Mouse (Mus musculus) heart, embryonic 10.5 days (tissue): ENCODE results near the gene Pcsk5. TPM values are rescaled to one million over a fixed set of nuclear protein-coding genes. Genes with fewer than 3 reads are reported as not detected.
"Not testable (repeated sequence)": the region's sequence is repeated elsewhere in the genome, so short reads cannot be mapped to it uniquely, and the experiment has no call there.

Source experiments
- DNase-seq: peaks from one replicate; pipeline ENCODE4 v3.0.0-alpha.2; 2017; ENCODE audit warnings: low spot score
- H3K27ac ChIP-seq: fragments of 300-500 bp; sonication (generic); 2 replicates; pipeline ENCODE4 v1.5.1; 2016; ENCODE audit warnings: mild to moderate bottlenecking
- H3K27me3 ChIP-seq: fragments of 300-500 bp; sonication (generic); 2 replicates; pipeline ENCODE4 v1.6.1; 2016; ENCODE audit warnings: mild to moderate bottlenecking; ENCODE audit not compliant: poor library complexity, insufficient read depth, severe bottlenecking
- H3K36me3 ChIP-seq: fragments of 300-500 bp; sonication (generic); 2 replicates; pipeline ENCODE4 v1.6.1; 2016; ENCODE audit warnings: mild to moderate bottlenecking, moderate library complexity
- H3K4me1 ChIP-seq: fragments of 300-500 bp; sonication (generic); 2 replicates; pipeline ENCODE4 v1.6.1; 2016; ENCODE audit warnings: mild to moderate bottlenecking
- H3K4me3 ChIP-seq: fragments of 300-500 bp; sonication (generic); 2 replicates; pipeline ENCODE4 v1.5.1; 2016; ENCODE audit warnings: mild to moderate bottlenecking, moderate library complexity
- H3K9me3 ChIP-seq: fragments of 300-500 bp; sonication (generic); 2 replicates; pipeline ENCODE4 v1.6.1; 2016; ENCODE audit warnings: mild to moderate bottlenecking, moderate library complexity
- WGBS: fragments of 180-500 bp; shearing (Covaris S2); methylation state at CpG from one replicate; pipeline ENCODE4 v1.1.7; 2016; 5-methylcytosine and 5-hydroxymethylcytosine counted together
- polyA plus RNA-seq: library from polyadenylated mRNA; unstranded; fragments of >200 nt; fragmentation: Nextera tagmentation; extraction: Ambion mirVana; gene quantifications from 2 replicates; pipeline ENCODE4 v1.2.1, GENCODE M21; 2016

Gene Pcsk5
- polyA plus RNA-seq, 1 experiment from 2014 or later, result 21.5 TPM

DNA sequence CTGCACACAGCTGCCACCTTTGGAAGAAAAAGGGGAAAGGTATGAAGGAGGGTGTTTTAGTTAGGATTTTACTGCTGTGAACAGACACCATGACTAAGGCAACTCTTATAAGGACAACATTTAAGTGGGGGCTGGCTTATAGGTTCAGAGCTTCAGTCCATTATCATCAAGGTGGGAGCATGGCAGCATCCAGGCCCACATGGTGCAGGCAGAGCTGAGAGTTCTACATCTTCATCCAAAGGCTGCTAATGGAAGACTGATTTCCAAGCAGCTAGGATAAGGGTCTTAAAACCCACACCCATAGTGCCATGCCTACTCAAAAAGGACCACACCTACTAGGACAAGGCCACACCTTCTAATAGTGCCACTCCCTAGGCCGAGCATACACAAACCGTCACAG lies 364.3 kb downstream of the Pcsk5 start:
- H3K4me1 ChIP-seq, H3K9me3 ChIP-seq, H3K27ac ChIP-seq, H3K27me3 ChIP-seq, H3K4me3 ChIP-seq, DNase-seq, H3K36me3 ChIP-seq: not testable (repeated sequence)
- 95% methylated on average over 2 of the region's 2 CpGs for WGBS

DNA sequence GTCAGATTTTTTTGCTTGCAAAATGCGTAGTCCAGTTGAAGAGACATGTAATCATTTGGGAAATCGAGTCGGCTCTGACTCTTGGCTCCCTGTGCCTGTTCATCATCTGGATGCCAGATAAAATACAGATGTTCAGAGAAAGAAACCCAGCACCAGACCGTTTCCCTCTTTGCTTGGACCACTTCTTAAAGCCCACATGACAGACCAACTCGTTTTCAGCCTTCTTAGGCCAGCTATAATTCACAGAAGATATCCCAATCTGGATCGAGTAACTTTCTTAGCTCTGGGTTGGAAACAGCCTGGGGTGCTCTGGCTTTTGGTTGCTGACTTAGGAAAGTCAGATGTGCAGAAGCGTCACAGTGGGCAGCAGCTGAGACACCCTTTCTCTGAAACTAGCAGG lies 365.6 kb downstream of the Pcsk5 start:
- H3K4me3 ChIP-seq, result no peak overlapping the region
- no peak for DNase-seq
- no peaks in the 10 kb centered on the region for H3K27me3 ChIP-seq
- no peak overlapping the region for H3K27ac ChIP-seq
- H3K4me1 ChIP-seq, result no peaks in the 10 kb centered on the region
- no peaks in the 10 kb centered on the region for H3K9me3 ChIP-seq
- no peaks in the 10 kb centered on the region for H3K36me3 ChIP-seq
- WGBS, result 78% methylated on average over 7 of the region's 7 CpGs

- DNase-seq, result no peak
- Histone ChIP-seq H3K27me3 (no peaks in the 10 kb centered on the region), H3K36me3 (no peaks in the 10 kb centered on the region), H3K4me1 (no peaks in the 10 kb centered on the region), H3K4me3 (no peak overlapping the region), H3K9me3 (no peaks in the 10 kb centered on the region), H3K27ac (no peak overlapping the region)
- 64% methylated on average over 4 of the region's 4 CpGs for WGBS
Measured at GRCm38 (mm10) chr19:17471196-17471595, 366.2 kb downstream of the Pcsk5 start.

DNA sequence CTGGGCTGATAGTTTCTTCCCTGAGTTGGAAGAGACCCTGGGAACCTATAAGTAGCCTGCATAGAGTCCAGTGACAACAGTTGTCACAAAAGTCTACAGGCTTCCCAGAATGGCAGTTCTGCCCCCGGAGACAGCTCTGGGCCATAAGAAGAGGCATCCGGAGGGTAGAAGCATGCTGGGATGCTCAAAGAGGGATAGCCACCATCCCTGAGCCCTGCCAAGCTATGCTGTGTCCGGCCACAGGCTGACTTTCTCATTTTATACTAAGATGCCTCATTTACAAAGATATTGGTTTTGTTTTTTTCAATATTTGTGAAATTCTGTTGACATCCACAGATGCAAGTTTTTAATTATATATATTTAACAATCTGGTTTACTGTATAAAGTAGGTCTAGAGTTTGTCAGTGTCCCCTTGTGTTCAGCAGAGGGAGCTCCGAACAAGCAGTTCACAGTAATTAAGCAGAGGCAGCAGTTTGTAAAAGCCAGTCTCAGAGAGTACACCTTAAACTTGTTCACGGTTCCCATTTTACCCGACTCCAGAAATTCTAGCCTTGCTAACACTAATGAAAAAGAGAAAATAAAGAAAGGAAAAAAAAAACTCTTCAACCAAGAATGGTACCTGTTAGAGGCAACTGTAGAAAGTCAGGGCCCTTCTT lies 369.7 kb downstream of the Pcsk5 start:
- no peaks in the 10 kb centered on the region for H3K27me3 ChIP-seq
- no peak overlapping the region for H3K4me3 ChIP-seq
- no peaks in the 10 kb centered on the region for H3K4me1 ChIP-seq
- H3K27ac ChIP-seq, result no peak overlapping the region
- no peak for DNase-seq
- no peaks in the 10 kb centered on the region for H3K36me3 ChIP-seq
- WGBS, result 60% methylated on average over 6 of the region's 6 CpGs
- no peaks in the 10 kb centered on the region for H3K9me3 ChIP-seq

DNA sequence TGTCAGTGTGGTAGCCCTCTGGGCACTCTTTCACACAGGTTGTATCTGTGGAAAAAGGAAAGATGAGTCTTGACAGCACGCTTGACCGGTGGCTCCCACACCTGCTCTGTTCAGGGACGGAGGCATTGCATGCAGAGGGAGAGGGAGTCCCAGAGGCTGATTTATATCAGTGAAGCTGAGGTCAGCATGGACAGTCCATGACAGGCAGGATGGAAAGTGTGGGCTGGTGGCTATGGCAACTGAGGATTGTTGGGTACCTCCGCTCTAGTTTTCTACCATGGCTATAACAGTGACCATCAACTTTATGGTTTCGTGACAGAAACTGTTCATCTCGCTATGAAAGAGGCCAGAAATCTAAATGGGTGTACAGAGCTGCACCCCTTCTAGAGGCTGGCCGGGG lies 385.4 kb downstream of the Pcsk5 start:
- DNase-seq, result no peak
- 86% methylated on average over 7 of the region's 7 CpGs for WGBS
- Histone ChIP-seq H3K27me3 (no peaks in the 10 kb centered on the region), H3K4me1 (no peaks in the 10 kb centered on the region), H3K4me3 (no peak overlapping the region), H3K36me3 (no peaks in the 10 kb centered on the region), H3K9me3 (no peaks in the 10 kb centered on the region), H3K27ac (no peak overlapping the region)

DNA sequence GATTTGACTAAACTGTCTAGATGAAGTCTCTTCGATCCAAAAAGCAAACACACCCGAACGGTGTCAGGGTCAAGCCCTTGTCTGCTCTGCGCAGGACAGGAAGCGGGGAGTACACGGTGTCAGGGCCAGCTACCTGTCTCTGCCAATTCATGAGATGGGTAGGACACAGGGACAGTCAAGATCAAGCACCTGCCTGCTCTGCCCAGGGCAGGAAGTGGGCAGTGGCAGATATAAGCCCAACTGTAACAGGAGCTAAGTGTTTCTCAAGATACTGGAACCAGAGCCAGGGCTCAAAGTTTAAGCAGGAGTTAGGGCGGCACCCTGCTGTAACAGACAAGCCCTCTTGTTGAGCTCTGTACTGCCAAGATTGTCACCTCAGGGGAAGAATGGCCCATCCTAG lies 393.9 kb downstream of the Pcsk5 start:
- Histone ChIP-seq H3K4me3 (no peak overlapping the region), H3K9me3 (no peaks in the 10 kb centered on the region), H3K27me3 (no peaks in the 10 kb centered on the region), H3K4me1 (no peaks in the 10 kb centered on the region), H3K36me3 (no peaks in the 10 kb centered on the region), H3K27ac (no peak overlapping the region)
- no peak for DNase-seq
- WGBS, result 86% methylated on average over 7 of the region's 7 CpGs

- DNase-seq, result no peak
- Histone ChIP-seq H3K4me1 (no peaks in the 10 kb centered on the region), H3K4me3 (no peak overlapping the region), H3K27me3 (no peaks in the 10 kb centered on the region), H3K27ac (no peak overlapping the region), H3K9me3 (no peaks in the 10 kb centered on the region), H3K36me3 (no peaks in the 10 kb centered on the region)
- 72% methylated on average over 4 of the region's 4 CpGs for WGBS
Measured at GRCm38 (mm10) chr19:17439476-17440189, 397.8 kb downstream of the Pcsk5 start.

DNA sequence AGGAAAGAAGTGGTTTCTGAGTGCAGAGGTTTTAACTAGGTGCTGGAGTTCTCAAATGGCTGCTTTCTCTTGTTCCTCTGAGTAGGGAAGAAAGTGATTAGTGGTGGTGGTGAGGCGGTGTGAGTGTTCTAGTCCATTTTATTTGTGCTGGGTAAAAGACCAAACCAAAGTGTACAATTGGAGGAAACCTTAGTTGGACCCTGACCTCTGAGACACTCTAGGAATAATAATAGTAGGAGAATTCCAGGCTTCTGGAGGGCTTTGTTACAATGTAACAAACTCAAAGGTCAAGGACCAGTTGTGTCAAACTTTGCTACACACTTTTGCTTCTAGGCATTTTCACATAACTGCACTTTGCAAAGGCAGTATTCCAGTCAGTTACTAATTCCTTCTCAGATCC lies 400.8 kb downstream of the Pcsk5 start:
- Histone ChIP-seq H3K9me3 (no peaks in the 10 kb centered on the region), H3K27me3 (no peaks in the 10 kb centered on the region), H3K27ac (no peak overlapping the region), H3K36me3 (no peaks in the 10 kb centered on the region), H3K4me3 (no peak overlapping the region), H3K4me1 (no peaks in the 10 kb centered on the region)
- DNase-seq, result no peak
- 89% methylated on average over 1 of the region's 1 CpGs for WGBS

DNA sequence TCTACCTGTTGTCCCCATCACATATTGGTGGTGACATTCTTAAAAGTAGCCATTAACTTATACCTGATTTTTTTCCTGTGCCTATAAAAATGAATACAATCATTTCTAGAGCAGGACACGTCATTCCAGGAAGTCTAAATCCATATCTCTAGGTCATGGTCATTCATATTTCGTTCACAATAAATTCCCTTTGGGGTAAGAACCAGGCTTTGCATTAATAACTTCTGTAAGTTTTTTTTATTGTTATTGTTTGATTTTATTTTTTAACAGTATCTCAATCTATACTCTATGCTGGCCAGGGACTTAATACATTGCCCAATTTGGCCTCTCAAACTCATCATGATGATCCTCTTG lies 408.9 kb downstream of the Pcsk5 start:
- no peak overlapping the region for H3K27ac ChIP-seq
- WGBS, result 72% methylated on average over 2 of the region's 2 CpGs
- H3K27me3 ChIP-seq, result no peaks in the 10 kb centered on the region
- H3K9me3 ChIP-seq, result no peaks in the 10 kb centered on the region
- DNase-seq, result no peak
- H3K4me3 ChIP-seq, result no peak overlapping the region
- no peaks in the 10 kb centered on the region for H3K36me3 ChIP-seq
- 0 out of 2 replicates have a peak, but pooled peaks cover under 1% of the 10 kb centered on the region for H3K4me1 ChIP-seq

GRCm38 (mm10) chr19:17427824-17428560 lies 409.4 kb downstream of the Pcsk5 start:
- Histone ChIP-seq H3K4me1 (0 out of 2 replicates have a peak, but pooled peaks cover 3% of the 10 kb centered on the region), H3K27ac (no peak overlapping the region), H3K9me3 (no peaks in the 10 kb centered on the region), H3K4me3 (no peak overlapping the region), H3K36me3 (no peaks in the 10 kb centered on the region), H3K27me3 (no peaks in the 10 kb centered on the region)
- no peak for DNase-seq
- 86% methylated on average over 2 of the region's 2 CpGs for WGBS

- 0 out of 2 replicates have a peak, but pooled peaks cover 3% of the 10 kb centered on the region for H3K4me1 ChIP-seq
- no peaks in the 10 kb centered on the region for H3K27me3 ChIP-seq
- WGBS, result 30% methylated on average over 3 of the region's 3 CpGs
- no peaks in the 10 kb centered on the region for H3K9me3 ChIP-seq
- no peak overlapping the region for H3K4me3 ChIP-seq
- no peaks in the 10 kb centered on the region for H3K36me3 ChIP-seq
- no peak overlapping the region for H3K27ac ChIP-seq
- no peak for DNase-seq
Measured at GRCm38 (mm10) chr19:17423306-17423705, 414.1 kb downstream of the Pcsk5 start.

- no peak for DNase-seq
- H3K27ac ChIP-seq, result no peak overlapping the region
- 80% methylated on average over 1 of the region's 1 CpGs for WGBS
- H3K27me3 ChIP-seq, result no peaks in the 10 kb centered on the region
- H3K36me3 ChIP-seq, result no peaks in the 10 kb centered on the region
- no peaks in the 10 kb centered on the region for H3K4me1 ChIP-seq
- H3K9me3 ChIP-seq, result no peaks in the 10 kb centered on the region
- H3K4me3 ChIP-seq, result no peak overlapping the region
Measured at GRCm38 (mm10) chr19:17417855-17418254, 419.6 kb downstream of the Pcsk5 start.

- H3K4me1 ChIP-seq, result no peaks in the 10 kb centered on the region
- H3K4me3 ChIP-seq, result no peak overlapping the region
- no peaks in the 10 kb centered on the region for H3K36me3 ChIP-seq
- no peak overlapping the region for H3K27ac ChIP-seq
- DNase-seq, result no peak
- H3K9me3 ChIP-seq, result no peaks in the 10 kb centered on the region
- H3K27me3 ChIP-seq, result no peaks in the 10 kb centered on the region
- WGBS, result 57% methylated on average over 4 of the region's 4 CpGs
Measured at GRCm38 (mm10) chr19:17412915-17413459, 424.4 kb downstream of the Pcsk5 start.
